ENCODE assay signal across 18 mouse cellular contexts in genomic region chr17:11819506-11819905, GRCm38 (mm10).
"Had no signal": no experiment of that assay in that cellular context is flagged by ENCODE, and none has a peak within 500 bp of the region (broad histone marks: within the 10 kb centered on the region; RNA-seq: fewer than 3 reads in every experiment).

No protein-coding gene starts in this region.

- H3K9me3 ChIP-seq: lung, embryonic 15.5 days; midbrain, embryonic 13.5 days; midbrain, embryonic 15.5 days; neural tube, embryonic 12.5 days; stomach, embryonic 15.5 days had no signal

- H3K4me3 ChIP-seq: lung, embryonic 15.5 days; megakaryocyte, embryonic 14.5 days; midbrain, embryonic 13.5 days; midbrain, embryonic 15.5 days; neural tube, embryonic 12.5 days; stomach, embryonic 15.5 days had no signal

- H3K27me3 ChIP-seq: lung, embryonic 15.5 days; midbrain, embryonic 13.5 days; midbrain, embryonic 15.5 days; neural tube, embryonic 12.5 days; stomach, embryonic 15.5 days had no signal

- ATAC-seq: liver, postnatal 0 days; lung, postnatal 0 days; midbrain, embryonic 13.5 days; midbrain, embryonic 15.5 days had no signal

- H3K36me3 ChIP-seq: lung, embryonic 15.5 days; midbrain, embryonic 13.5 days; midbrain, embryonic 15.5 days; neural tube, embryonic 12.5 days; stomach, embryonic 15.5 days had no signal

- H3K9ac ChIP-seq: liver, postnatal 0 days; lung, embryonic 15.5 days; midbrain, embryonic 13.5 days; midbrain, embryonic 15.5 days; neural tube, embryonic 12.5 days; stomach, embryonic 15.5 days had no signal

- H3K4me2 ChIP-seq: lung, embryonic 15.5 days; midbrain, embryonic 11.5 days; midbrain, embryonic 13.5 days; midbrain, embryonic 15.5 days; neural tube, embryonic 12.5 days; stomach, embryonic 15.5 days had no signal

- H3K4me1 ChIP-seq: lung, embryonic 15.5 days; megakaryocyte, embryonic 14.5 days; neural tube, embryonic 12.5 days; stomach, embryonic 15.5 days had no signal

- H3K27ac ChIP-seq: lung, embryonic 15.5 days; macrophage; midbrain, embryonic 13.5 days; midbrain, embryonic 15.5 days; neural tube, embryonic 12.5 days; stomach, embryonic 15.5 days; stomach, postnatal 0 days had no signal

- DNase-seq: liver, postnatal 0 days; lung, adult 2 months; lung, postnatal 14 days; lung, postnatal 36 days; right cerebral cortex, postnatal 25 days; thymus, adult 2 months; thymus, postnatal 25 days; thymus, postnatal 4 days had no signal
